Mouse (Mus musculus) CH12.LX (cell line): ENCODE data around the gene Aunip. TPM values are rescaled to one million over a fixed set of nuclear protein-coding genes. Genes with fewer than 3 reads are reported as not detected.

ENCODE experiments used
- DNase-seq: peaks from one replicate; pipeline ENCODE4 v3.0.0-alpha.2; 2013; ENCODE audit errors: extremely low read depth
- H3K27ac ChIP-seq: 2 replicates; pipeline ENCODE4 v1.5.1; 2012; ENCODE audit warnings: low read depth, mild to moderate bottlenecking, control low read depth, moderate library complexity; ENCODE audit not compliant: insufficient read depth
- H3K27me3 ChIP-seq: replicated peaks from 2 replicates; pipeline ENCODE3; 2012; ENCODE audit warnings: inconsistent platforms
- H3K36me3 ChIP-seq, 2 experiments: replicated peaks in 1 of 2; 2 replicates each; pipeline versions ENCODE3 to v1.6.1; 2012; ENCODE audit warnings: inconsistent platforms in 1 of 2, low read length in 1 of 2, mild to moderate bottlenecking in 1 of 2, mixed read lengths in 1 of 2, moderate library complexity in 1 of 2; ENCODE audit not compliant: control insufficient read depth in 1 of 2, insufficient read depth in 1 of 2
- H3K4me1 ChIP-seq, 2 experiments: 2 replicates each; pipeline ENCODE4 v1.6.1; 2012; ENCODE audit warnings: inconsistent platforms in 1 of 2, moderate library complexity in 1 of 2; ENCODE audit not compliant: insufficient read depth in 2 of 2, control insufficient read depth in 1 of 2
- H3K4me2 ChIP-seq: 2 replicates; pipeline ENCODE4 v1.6.1; 2012; ENCODE audit warnings: low read depth, mild to moderate bottlenecking, control low read depth; ENCODE audit not compliant: poor library complexity, insufficient read depth, severe bottlenecking
- H3K4me3 ChIP-seq, 3 experiments: fragments of 150-350 bp in 1 of 3; sonication (generic) in 1 of 3; replicated peaks in 1 of 3; 2 replicates each; pipeline versions ENCODE3 to v1.5.1; 2011 to 2012; ENCODE audit warnings: low read depth in 2 of 3, low read length in 2 of 3, mild to moderate bottlenecking in 2 of 3, moderate library complexity in 2 of 3, control low read depth in 1 of 3, improper control_type of control experiment in 1 of 3, inconsistent platforms in 1 of 3, mixed read lengths in 1 of 3; ENCODE audit not compliant: poor library complexity in 1 of 3
- H3K79me2 ChIP-seq: replicated peaks from 2 replicates; pipeline ENCODE4 v1.6.1; 2012; ENCODE audit warnings: mild to moderate bottlenecking, moderate library complexity; ENCODE audit not compliant: control insufficient read depth, poor library complexity, insufficient read depth, severe bottlenecking; ENCODE audit errors: extremely low read depth
- H3K9ac ChIP-seq: 2 replicates; pipeline ENCODE4 v1.6.1; 2012; ENCODE audit warnings: low read depth, mild to moderate bottlenecking, control low read depth, moderate library complexity; ENCODE audit not compliant: insufficient read depth
- H3K9me3 ChIP-seq: replicated peaks from 2 replicates; pipeline ENCODE3; 2012; ENCODE audit warnings: low read length, inconsistent platforms, mixed read lengths
- CHD1 ChIP-seq: IDR thresholded peaks from 2 replicates; pipeline ENCODE4 v1.6.1; 2012; ENCODE audit warnings: low read depth, low read length, improper control_type of control experiment, inconsistent platforms
- E2F4 ChIP-seq: IDR thresholded peaks from 2 replicates; pipeline ENCODE4 v1.6.1; 2011; ENCODE audit warnings: low read depth, low read length, improper control_type of control experiment; ENCODE audit not compliant: insufficient replicate concordance
- ELF1 ChIP-seq: IDR thresholded peaks from 2 replicates; pipeline ENCODE4 v1.6.1; 2014; ENCODE audit warnings: low read depth, mild to moderate bottlenecking, inconsistent platforms, low read length, improper control_type of control experiment
- GABPA ChIP-seq: IDR thresholded peaks from 2 replicates; pipeline ENCODE4 v1.6.1; 2012; ENCODE audit warnings: low read depth, low read length, improper control_type of control experiment, inconsistent platforms; ENCODE audit not compliant: insufficient replicate concordance
- HCFC1 ChIP-seq: IDR thresholded peaks from 2 replicates; pipeline ENCODE4 v1.6.1; 2012; ENCODE audit warnings: low read depth, mild to moderate bottlenecking, inconsistent platforms, low read length, improper control_type of control experiment
- IRF4 ChIP-seq: IDR thresholded peaks from 2 replicates; pipeline ENCODE4 v1.6.1; 2014; ENCODE audit warnings: low read depth, mild to moderate bottlenecking, inconsistent platforms, low read length, improper control_type of control experiment
- JUN ChIP-seq: IDR thresholded peaks from 2 replicates; pipeline ENCODE4 v1.6.1; 2011; ENCODE audit warnings: low read depth, mild to moderate bottlenecking, low read length, improper control_type of control experiment, moderate library complexity; ENCODE audit not compliant: insufficient read depth
- JUND ChIP-seq: conservative IDR thresholded peaks from 2 replicates; pipeline ENCODE4 v1.6.1; 2011; ENCODE audit warnings: low read depth, low read length, improper control_type of control experiment
- KAT2A ChIP-seq: IDR thresholded peaks from 2 replicates; pipeline ENCODE4 v1.6.1; 2012; ENCODE audit warnings: low read length, improper control_type of control experiment, inconsistent platforms; ENCODE audit not compliant: insufficient replicate concordance
- MAFK ChIP-seq: IDR thresholded peaks from 2 replicates; pipeline ENCODE4 v1.6.1; 2011; ENCODE audit warnings: low read length, improper control_type of control experiment; ENCODE audit not compliant: insufficient replicate concordance
- MAX ChIP-seq: IDR thresholded peaks from 2 replicates; pipeline ENCODE4 v1.6.1; 2011; ENCODE audit warnings: low read length, improper control_type of control experiment
- MEF2A ChIP-seq: IDR thresholded peaks from 2 replicates; pipeline ENCODE4 v1.6.1; 2014; ENCODE audit warnings: low read depth, mild to moderate bottlenecking, inconsistent platforms, low read length, improper control_type of control experiment, borderline replicate concordance
- MXI1 ChIP-seq: IDR thresholded peaks from 2 replicates; pipeline ENCODE4 v1.6.1; 2011; ENCODE audit warnings: mild to moderate bottlenecking, low read depth, low read length, improper control_type of control experiment
- NELFE ChIP-seq: IDR thresholded peaks from 2 replicates; pipeline ENCODE4 v1.6.1; 2011; ENCODE audit warnings: low read depth, low read length, improper control_type of control experiment
- NRF1 ChIP-seq: IDR thresholded peaks from 2 replicates; pipeline ENCODE4 v1.6.1; 2014; ENCODE audit warnings: low read depth, mild to moderate bottlenecking, inconsistent platforms, low read length, improper control_type of control experiment, moderate library complexity
- PAX5 ChIP-seq: IDR thresholded peaks from 2 replicates; pipeline ENCODE4 v1.6.1; 2012; ENCODE audit warnings: low read length, inconsistent platforms, mixed read lengths
- POLR2AphosphoS2 ChIP-seq: IDR thresholded peaks from 2 replicates; pipeline ENCODE4 v1.6.1; 2011; ENCODE audit warnings: low read depth, low read length, improper control_type of control experiment
- RCOR1 ChIP-seq: conservative IDR thresholded peaks from 2 replicates; pipeline ENCODE4 v1.6.1; 2012; ENCODE audit warnings: low read depth, mild to moderate bottlenecking, inconsistent platforms, low read length, improper control_type of control experiment
- SIN3A ChIP-seq: IDR thresholded peaks from 2 replicates; pipeline ENCODE4 v1.6.1; 2012; ENCODE audit warnings: low read length, improper control_type of control experiment, inconsistent platforms
- USF2 ChIP-seq: conservative IDR thresholded peaks from 2 replicates; pipeline ENCODE4 v1.6.1; 2011; ENCODE audit warnings: low read depth, low read length, improper control_type of control experiment
- ZC3H11A ChIP-seq: IDR thresholded peaks from 2 replicates; pipeline ENCODE4 v1.6.1; 2012; ENCODE audit warnings: low read depth, mild to moderate bottlenecking, inconsistent platforms, low read length, improper control_type of control experiment
- ZKSCAN1 ChIP-seq: IDR thresholded peaks from 2 replicates; pipeline ENCODE4 v1.6.1; 2012; ENCODE audit warnings: low read depth, inconsistent platforms, low read length, improper control_type of control experiment, borderline replicate concordance
- ZMIZ1 ChIP-seq: IDR thresholded peaks from 2 replicates; pipeline ENCODE4 v1.6.1; 2012; ENCODE audit warnings: low read depth, mild to moderate bottlenecking, inconsistent platforms, low read length, improper control_type of control experiment
- dilution Hi-C: fragments of 300-500 bp; cut with MboI; formaldehyde crosslinking; loops from 2 replicates; pipeline ENCODE4 v1.14.3; 2020; ENCODE audit warnings: low sequenced_read_pairs; ENCODE audit not compliant: extremely low pct_unique_long_range_greater_than_20kb, extremely low pct_ligation_motif_present
- in situ Hi-C: fragments of 300-500 bp; cut with MboI; formaldehyde crosslinking; loops from 3 replicates; pipeline ENCODE4 v1.14.3; 2019; ENCODE audit warnings: low sequenced_read_pairs, low pct_ligation_motif_present, low pct_unique_long_range_greater_than_20kb, mixed read lengths
- polyA plus RNA-seq: library from polyadenylated mRNA; unstranded; fragments of >175 nt; gene quantifications from 2 replicates; pipeline ENCODE4 v1.2.1, GENCODE M21; 2012; ENCODE audit warnings: low read depth; ENCODE audit not compliant: insufficient read length
- total RNA-seq, 2 experiments: library from RNA; depleted of rRNA; stranded (reverse); fragments of 300-350 nt in 1 of 2; fragments of >200 nt in 1 of 2; gene quantifications; 2 replicates each; pipeline ENCODE4 v1.2.3; 2012 to 2014

The Aunip gene
- total and polyA plus RNA-seq, 3 experiments = 11.5 to 14.9 (median 11.7) TPM

- DNase-seq = no peak
- H3K27ac ChIP-seq = no peak overlapping the region
- H3K9ac ChIP-seq = no peak overlapping the region
- peaks cover 9% of the 10 kb centered on the region for H3K27me3 ChIP-seq
- in situ Hi-C loops (no loop called here), dilution Hi-C loops (no loop called here)
- TF ChIP-seq JUND (no peak), ZC3H11A (no peak), HCFC1 (no peak), PAX5 (no peak), IRF4 (no peak), NELFE (no peak), ELF1 (no peak), MAX (no peak), MEF2A (no peak), CHD1 (no peak)
- no peak overlapping the region for H3K4me3 ChIP-seq
- H3K4me1 ChIP-seq = peaks cover 5 to 16% of the 10 kb centered on the region in 2 experiments; a peak in 3 of 4 replicates
- H3K79me2 ChIP-seq = no peaks in the 10 kb centered on the region; the same call in 1 of the 2 replicates
- H3K36me3 ChIP-seq = peaks cover 6 to 15% of the 10 kb centered on the region in 2 experiments
- no peak overlapping the region for H3K4me2 ChIP-seq
- peaks cover 2% of the 10 kb centered on the region for H3K9me3 ChIP-seq
Measured at GRCm38 (mm10) chr4:134474240-134474639, 36.6 kb upstream of the Aunip start.

- peaks cover 2 to 9% of the 10 kb centered on the region in 2 experiments for H3K36me3 ChIP-seq
- no peak overlapping the region for H3K4me2 ChIP-seq
- in situ Hi-C loops (loop anchor here (5.0 to 25.0 kb wide), 2 partner anchors 80 to 215 kb away; partner anchors contain the start of genes Grrp1 and Pafah2), dilution Hi-C loops (no loop called here)
- TF ChIP-seq GABPA (no peak), ELF1 (no peak), PAX5 (no peak), MEF2A (no peak), MXI1 (no peak), RCOR1 (no peak), JUN (no peak), MAX (no peak), NRF1 (no peak), USF2 (no peak), ZKSCAN1 (no peak), MAFK (no peak), ZMIZ1 (no peak), HCFC1 (no peak), KAT2A (no peak), SIN3A (no peak), POLR2AphosphoS2 (no peak), E2F4 (no peak)
- peaks cover 5 to 15% of the 10 kb centered on the region in 2 experiments; a peak in 3 of 4 replicates for H3K4me1 ChIP-seq
- no peak overlapping the region for H3K4me3 ChIP-seq
- peaks cover 23% of the 10 kb centered on the region for H3K27me3 ChIP-seq
- no peak for DNase-seq
- no peaks in the 10 kb centered on the region for H3K9me3 ChIP-seq
- no peaks in the 10 kb centered on the region for H3K79me2 ChIP-seq
- no peak overlapping the region for H3K27ac ChIP-seq
- no peak overlapping the region for H3K9ac ChIP-seq
Measured at GRCm38 (mm10) chr4:134476899-134477298, 33.9 kb upstream of the Aunip start.
